Mouse (Mus musculus) megakaryocyte, embryonic 14.5 days (primary cell): Measurements from ENCODE around the gene Sp110.
"Not testable (repeated sequence)": the region's sequence is repeated elsewhere in the genome, so short reads cannot be mapped to it uniquely, and the experiment has no call there.

Experiments used
- FLI1 ChIP-seq: IDR thresholded peaks from 2 replicates; pipeline ENCODE4 v1.6.1; 2012; ENCODE audit warnings: low read length, inconsistent platforms, mixed read lengths
- GATA1 ChIP-seq: IDR thresholded peaks from 3 replicates; pipeline ENCODE4 v1.6.1; 2012; ENCODE audit warnings: mixed read lengths, low read length, inconsistent platforms, borderline replicate concordance

GRCm38 (mm10) chr1:85580148-85580534 lies 18.5 kb downstream of the Sp110 start:
- TF ChIP-seq GATA1, FLI1: not testable (repeated sequence)
